Mouse (Mus musculus) liver, embryonic 16.5 days (tissue): Measurements from ENCODE around the gene Fbxl16. TPM values are rescaled to one million over a fixed set of nuclear protein-coding genes. Genes with fewer than 3 reads are reported as not detected.

Experiments
- ATAC-seq: fragments of 200-750 bp; cut with Nextera tagmentation; 2 replicates; pipeline ENCODE4 v1.8.0; 2017; ENCODE audit warnings: low read depth, mild to moderate bottlenecking, moderate number of reproducible peaks, moderate library complexity
- H3K27ac ChIP-seq: fragments of 300-500 bp; sonication (generic); 2 replicates; pipeline ENCODE4 v1.5.1; 2014; ENCODE audit warnings: mild to moderate bottlenecking, low read length
- H3K27me3 ChIP-seq: fragments of 300-500 bp; sonication (generic); 2 replicates; pipeline ENCODE4 v1.6.1; 2014; ENCODE audit warnings: low read depth, low read length, mixed read lengths; ENCODE audit not compliant: control insufficient read depth, insufficient read depth
- H3K36me3 ChIP-seq: fragments of 300-500 bp; sonication (generic); 2 replicates; pipeline ENCODE4 v1.6.1; 2014; ENCODE audit warnings: mild to moderate bottlenecking; ENCODE audit not compliant: control insufficient read depth, insufficient read depth
- H3K4me1 ChIP-seq: fragments of 300-500 bp; sonication (generic); 2 replicates; pipeline ENCODE4 v1.6.1; 2014; ENCODE audit warnings: low read depth, low read length, mixed read lengths; ENCODE audit not compliant: control insufficient read depth
- H3K4me2 ChIP-seq: fragments of 300-500 bp; sonication (generic); 2 replicates; pipeline ENCODE4 v1.6.1; 2014; ENCODE audit warnings: low read depth, low read length, mixed read lengths
- H3K4me3 ChIP-seq: fragments of 300-500 bp; sonication (generic); 2 replicates; pipeline ENCODE4 v1.5.1; 2014; ENCODE audit warnings: low read depth, mild to moderate bottlenecking, low read length
- H3K9ac ChIP-seq: fragments of 300-500 bp; sonication (generic); 2 replicates; pipeline ENCODE4 v1.6.1; 2014; ENCODE audit warnings: low read depth, low read length
- H3K9me3 ChIP-seq: fragments of 300-500 bp; sonication (generic); replicated peaks from 2 replicates; pipeline ENCODE4 v1.6.1; 2016; ENCODE audit warnings: low read length; ENCODE audit not compliant: control insufficient read depth
- WGBS: fragments of 180-500 bp; shearing (Covaris S2); extraction: QIAGEN DNeasy Blood & Tissue Kit; methylation state at CpG from one replicate; pipeline ENCODE4 v1.1.7; 2014; ENCODE audit not compliant: insufficient replicate concordance; 5-methylcytosine and 5-hydroxymethylcytosine counted together
- polyA plus RNA-seq: library from polyadenylated mRNA; unstranded; fragments of >200 nt; fragmentation: Nextera tagmentation; extraction: Ambion mirVana; gene quantifications from 2 replicates; pipeline ENCODE4 v1.2.1, GENCODE M21; 2015

Fbxl16 gene
- polyA plus RNA-seq, 1 experiment from 2014 or later: 0.17 TPM

DNA sequence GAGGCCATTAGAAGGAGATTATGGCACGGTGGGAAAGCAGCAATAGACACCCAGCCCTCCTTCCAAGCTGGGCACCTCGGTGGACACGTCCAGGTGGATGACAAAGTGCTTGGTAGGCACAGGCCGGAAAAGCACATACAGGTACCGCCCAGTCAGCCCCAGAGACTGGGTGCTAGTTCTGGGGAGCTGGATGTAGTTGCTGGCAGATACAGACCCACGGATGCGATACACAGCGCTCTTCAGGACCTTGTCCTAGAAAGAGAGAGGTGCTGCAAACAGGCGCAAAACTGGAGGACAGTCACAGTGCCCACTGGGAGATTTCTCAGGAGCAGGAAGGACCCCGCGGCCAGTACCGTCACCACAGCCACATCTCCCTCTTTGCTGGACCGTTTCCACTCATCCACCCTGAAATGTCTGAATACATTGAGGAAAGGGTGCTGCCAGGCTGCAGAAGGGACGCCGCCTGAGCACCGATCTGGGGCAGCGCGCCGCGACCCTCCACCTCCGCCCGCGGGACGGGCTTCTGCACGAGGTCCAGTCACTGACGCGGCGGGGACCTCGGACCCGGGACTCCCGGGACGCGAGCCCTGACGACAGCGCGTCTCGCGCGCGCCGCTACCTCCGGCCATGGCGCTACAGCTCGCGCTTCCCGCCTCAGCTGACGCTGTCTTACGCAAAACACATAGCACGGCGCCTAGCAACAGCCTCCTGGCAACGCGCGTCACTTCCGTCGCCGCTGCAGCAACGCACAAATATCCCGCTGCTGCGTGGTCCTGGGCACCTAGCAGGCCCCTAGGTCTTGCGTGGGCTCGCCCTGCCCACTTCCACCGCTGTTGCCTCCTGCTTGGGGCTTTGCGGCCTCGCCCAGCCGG lies 52.2 kb downstream of the Fbxl16 start, which contains the start of gene Wdr90:
Gene Wdr90 (minus strand): TSS at position 670 of the 872 bp plus-strand sequence.
- ATAC-seq: peak; percentile 90
- Histone ChIP-seq H3K9ac (peak within 1 kb of the TSS; percentile 88), H3K4me1 (peaks cover 23% of the 10 kb centered on the region), H3K9me3 (no peaks in the 10 kb centered on the region), H3K36me3 (no peaks in the 10 kb centered on the region), H3K4me3 (peak within 1 kb of the TSS; percentile 82), H3K4me2 (peak within 1 kb of the TSS; percentile 97), H3K27me3 (no peaks in the 10 kb centered on the region), H3K27ac (peak within 1 kb of the TSS; percentile 72)
- WGBS: 3% methylated on average over 65 of the region's 65 CpGs

DNA sequence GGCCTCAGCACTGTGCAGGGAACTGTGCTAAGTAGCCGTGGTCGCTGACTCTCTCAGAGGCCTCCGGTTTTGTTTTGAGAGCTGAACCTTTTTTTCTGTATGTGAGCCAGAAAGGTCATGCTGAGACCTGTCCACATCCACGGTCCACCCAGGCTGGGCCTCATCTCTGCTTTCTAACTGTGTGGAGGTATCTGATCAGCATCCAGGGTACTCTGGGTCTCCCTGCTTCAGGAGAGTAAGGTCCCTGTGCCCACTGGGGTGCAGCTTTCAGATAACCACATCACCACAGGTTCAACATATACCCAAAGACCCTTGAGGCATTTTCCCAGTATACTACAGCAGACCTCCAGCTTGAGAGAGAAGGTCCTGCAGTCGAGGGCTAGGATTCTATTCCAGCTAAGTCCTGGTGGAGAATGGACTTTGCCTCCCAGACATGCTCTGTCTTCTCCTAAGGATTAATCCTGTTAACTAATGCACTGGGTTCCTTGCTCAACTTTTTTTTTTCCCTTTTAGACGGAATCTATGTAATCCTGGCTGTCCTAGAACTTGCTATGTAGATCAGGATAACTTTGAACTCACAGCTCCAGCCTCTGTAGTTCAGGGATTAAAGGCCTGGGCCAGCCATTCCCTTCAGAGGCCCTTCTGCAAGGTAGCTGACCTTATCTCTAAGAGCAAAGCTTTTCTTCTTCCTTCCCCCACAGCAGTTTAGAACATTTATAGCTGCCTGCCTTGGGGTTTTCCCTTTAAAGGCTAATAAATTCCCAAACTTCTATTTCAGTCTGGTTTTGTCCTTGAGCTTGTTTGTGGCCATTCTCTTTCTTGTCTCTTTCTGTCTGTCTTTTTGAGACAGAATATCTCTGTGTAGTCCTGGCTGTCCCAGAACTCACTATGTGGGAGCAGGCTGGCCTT lies 53.1 kb downstream of the Fbxl16 start:
- Histone ChIP-seq H3K4me3 (peak overlapping the region; percentile 82), H3K9me3 (no peaks in the 10 kb centered on the region), H3K36me3 (no peaks in the 10 kb centered on the region), H3K9ac (peak overlapping the region; percentile 88), H3K27ac (peak overlapping the region; percentile 72), H3K4me1 (peaks cover 25% of the 10 kb centered on the region), H3K27me3 (no peaks in the 10 kb centered on the region), H3K4me2 (peak overlapping the region; percentile 97)
- ATAC-seq: peak; percentile 7; the same call in 1 of the 2 replicates
- WGBS: 8% methylated on average over 6 of the region's 6 CpGs

DNA sequence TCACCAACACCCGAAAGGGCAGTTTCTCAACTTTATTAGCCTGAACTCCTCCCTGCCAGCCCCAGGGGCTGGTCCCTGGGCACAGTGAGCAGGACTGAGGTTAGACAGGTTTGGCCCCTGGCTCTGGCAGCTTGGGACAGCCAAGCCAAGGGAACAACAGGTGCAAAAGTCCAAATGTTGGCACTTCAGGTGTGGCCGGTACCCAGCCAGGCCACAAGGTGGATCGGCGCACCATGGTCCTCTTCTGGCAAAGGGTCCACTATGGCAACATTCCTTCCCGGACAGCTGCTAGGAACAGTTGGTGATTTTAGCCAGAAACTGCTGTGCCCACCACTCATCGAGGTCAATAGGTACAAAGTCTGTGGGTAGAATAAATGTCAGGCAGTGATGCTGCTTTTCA lies 54.8 kb downstream of the Fbxl16 start:
- no peaks in the 10 kb centered on the region for H3K27me3 ChIP-seq
- no peak overlapping the region for H3K4me3 ChIP-seq
- H3K4me1 ChIP-seq: peaks cover 39% of the 10 kb centered on the region
- WGBS: 85% methylated on average over 6 of the region's 6 CpGs
- H3K9me3 ChIP-seq: no peaks in the 10 kb centered on the region
- ATAC-seq: no peak
- no peak overlapping the region for H3K4me2 ChIP-seq
- no peaks in the 10 kb centered on the region for H3K36me3 ChIP-seq
- H3K9ac ChIP-seq: no peak overlapping the region
- H3K27ac ChIP-seq: no peak overlapping the region

DNA sequence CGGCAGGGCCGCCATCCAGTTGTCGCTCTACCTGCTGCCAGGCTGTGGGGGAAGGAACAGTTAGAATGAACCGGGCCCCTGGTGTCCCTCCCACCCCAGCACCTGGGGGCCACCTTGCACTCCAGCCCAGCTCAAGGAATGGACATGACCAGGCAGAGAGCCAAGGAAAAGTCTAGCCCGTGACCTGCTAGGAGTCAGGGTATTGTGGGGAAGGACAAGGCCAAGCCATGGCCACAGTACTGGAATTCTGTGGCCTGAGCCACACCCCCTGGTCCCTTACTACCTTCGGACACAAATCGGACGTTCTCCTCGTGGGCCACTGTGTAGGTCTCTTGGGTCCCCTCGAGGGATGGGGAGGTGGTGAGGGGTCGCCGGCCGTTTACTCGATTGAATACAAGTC lies 55.4 kb downstream of the Fbxl16 start:
- Histone ChIP-seq H3K4me1 (peaks cover 43% of the 10 kb centered on the region), H3K27me3 (no peaks in the 10 kb centered on the region)

DNA sequence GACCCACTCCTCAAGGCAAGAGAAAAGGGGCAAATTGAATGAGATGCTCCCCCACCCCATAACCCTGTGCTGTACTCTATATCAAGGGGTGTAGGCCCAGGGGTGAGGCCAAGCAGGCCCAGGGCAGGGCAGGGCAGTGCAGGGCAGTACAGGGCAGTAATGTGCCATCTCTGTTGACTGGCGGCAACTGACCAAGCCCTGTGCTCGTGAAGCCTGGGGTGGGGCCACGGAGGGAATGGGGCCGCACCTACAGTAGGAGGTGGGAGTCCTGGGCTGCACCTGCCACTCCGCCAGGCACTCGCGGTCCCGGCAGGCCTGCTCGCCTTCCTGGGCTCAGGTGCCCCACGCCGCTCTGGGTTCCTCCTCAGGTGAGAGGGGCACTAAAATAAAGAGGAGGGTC lies 56.4 kb downstream of the Fbxl16 start:
- H3K36me3 ChIP-seq: no peaks in the 10 kb centered on the region
- WGBS: 77% methylated on average over 11 of the region's 11 CpGs
- ATAC-seq: no peak
- H3K27ac ChIP-seq: no peak overlapping the region
- no peak overlapping the region for H3K4me3 ChIP-seq
- no peaks in the 10 kb centered on the region for H3K27me3 ChIP-seq
- peaks cover 38% of the 10 kb centered on the region for H3K4me1 ChIP-seq
- H3K9ac ChIP-seq: no peak overlapping the region
- no peak overlapping the region for H3K4me2 ChIP-seq
- no peaks in the 10 kb centered on the region for H3K9me3 ChIP-seq

More for the DNA sequence above, 55.4 kb downstream of the Fbxl16 start:
- H3K4me3 ChIP-seq: no peak overlapping the region
- H3K27ac ChIP-seq: no peak overlapping the region
- H3K4me2 ChIP-seq: no peak overlapping the region
- no peak for ATAC-seq
- H3K9me3 ChIP-seq: no peaks in the 10 kb centered on the region
- H3K9ac ChIP-seq: no peak overlapping the region
- H3K36me3 ChIP-seq: no peaks in the 10 kb centered on the region
- WGBS: 81% methylated on average over 14 of the region's 14 CpGs

DNA sequence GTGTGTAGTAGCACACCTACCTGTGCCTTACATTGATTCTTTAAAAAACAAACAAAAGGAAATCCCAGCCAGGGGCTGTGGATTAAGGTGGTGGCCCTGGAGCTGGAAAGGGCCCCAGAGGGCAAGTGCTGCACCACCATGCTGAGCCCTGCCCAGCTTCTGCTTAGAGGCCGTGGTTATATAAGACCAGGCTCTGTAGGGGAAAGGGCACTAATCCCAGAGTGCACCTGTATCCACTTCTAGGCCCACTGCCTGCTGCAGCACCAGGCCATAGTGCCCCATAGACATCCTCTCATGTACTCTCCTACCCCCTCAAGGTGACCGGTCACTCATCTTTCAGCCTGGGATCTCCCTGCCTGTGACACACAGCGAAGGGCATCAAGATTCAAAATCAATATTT lies 57.3 kb downstream of the Fbxl16 start:
- peaks cover 30% of the 10 kb centered on the region for H3K4me1 ChIP-seq
- no peak overlapping the region for H3K4me2 ChIP-seq
- no peak overlapping the region for H3K27ac ChIP-seq
- no peaks in the 10 kb centered on the region for H3K27me3 ChIP-seq
- WGBS: 80% methylated on average over 3 of the region's 3 CpGs
- no peak overlapping the region for H3K4me3 ChIP-seq
- no peaks in the 10 kb centered on the region for H3K9me3 ChIP-seq
- no peaks in the 10 kb centered on the region for H3K36me3 ChIP-seq
- ATAC-seq: no peak
- H3K9ac ChIP-seq: no peak overlapping the region

DNA sequence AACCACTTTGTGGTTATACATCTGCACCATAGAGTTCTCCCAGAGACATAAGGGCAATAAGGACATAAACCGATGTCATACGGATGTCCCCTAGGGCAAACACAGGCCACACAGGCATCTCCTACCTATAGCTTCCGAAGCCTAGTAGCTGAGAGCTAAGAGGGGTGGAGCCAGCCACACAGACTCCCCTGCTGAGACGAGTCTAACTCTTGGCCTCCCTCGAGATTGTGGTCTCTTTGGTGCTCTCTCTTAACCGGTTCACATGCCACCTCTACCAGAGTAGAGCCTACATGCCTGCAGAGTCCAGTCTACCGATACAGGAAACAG lies 58.6 kb downstream of the Fbxl16 start:
- H3K36me3 ChIP-seq: no peaks in the 10 kb centered on the region
- peak overlapping the region; percentile 65 for H3K27ac ChIP-seq
- H3K4me3 ChIP-seq: peak overlapping the region; percentile 71
- H3K4me1 ChIP-seq: peaks cover 20% of the 10 kb centered on the region
- 5% methylated on average over 7 of the region's 7 CpGs for WGBS
- peak overlapping the region; percentile 70 for H3K9ac ChIP-seq
- H3K4me2 ChIP-seq: peak overlapping the region; percentile 82
- H3K9me3 ChIP-seq: no peaks in the 10 kb centered on the region
- ATAC-seq: peak; percentile 31
- no peaks in the 10 kb centered on the region for H3K27me3 ChIP-seq

DNA sequence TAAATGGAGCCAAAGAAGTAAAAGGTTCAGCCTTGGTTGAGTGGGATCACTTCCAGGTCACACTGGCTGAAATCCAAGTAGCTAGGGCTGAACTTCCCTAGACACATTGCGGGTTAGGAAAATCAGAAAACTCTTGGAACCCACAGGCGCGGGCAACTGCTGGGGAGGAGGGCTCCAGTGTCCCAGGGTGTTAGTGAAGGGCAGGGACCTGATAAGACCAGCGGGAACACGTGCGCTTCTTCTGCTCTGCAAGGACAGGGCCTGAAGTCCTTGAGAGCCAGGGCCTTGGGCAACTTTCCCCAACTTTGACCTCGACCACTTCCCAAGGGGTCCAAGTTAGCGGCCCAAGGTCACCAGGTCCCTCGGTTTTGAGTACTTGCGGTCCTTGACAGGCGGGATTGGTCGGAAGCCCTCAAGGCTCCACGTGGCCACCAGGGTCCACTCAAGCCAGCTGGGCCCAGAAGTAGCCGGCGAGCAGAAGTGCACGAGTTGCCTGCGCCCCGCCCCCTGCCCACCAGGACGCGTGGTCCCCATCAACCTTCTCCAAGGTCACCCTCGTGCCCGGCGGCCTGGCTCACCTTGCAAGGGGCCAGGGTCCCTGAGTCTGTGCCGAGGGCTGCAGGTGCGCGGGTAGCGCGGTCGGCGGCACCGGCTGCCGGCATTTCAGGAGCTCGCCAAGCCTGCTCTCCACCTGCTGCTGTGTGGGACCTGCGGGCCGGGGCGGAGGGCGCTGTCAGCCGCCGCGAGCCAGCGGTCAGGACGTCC lies 59.1 kb downstream of the Fbxl16 start:
- Histone ChIP-seq H3K4me3 (peak overlapping the region; percentile 71), H3K4me1 (peaks cover 20% of the 10 kb centered on the region), H3K9me3 (no peaks in the 10 kb centered on the region), H3K36me3 (no peaks in the 10 kb centered on the region), H3K9ac (peak overlapping the region; percentile 70), H3K4me2 (peak overlapping the region; percentile 82), H3K27ac (peak overlapping the region; percentile 65), H3K27me3 (no peaks in the 10 kb centered on the region)
- ATAC-seq: peak; percentile 46
- WGBS: under 1% methylated on average over 42 of the region's 42 CpGs
